Mouse (Mus musculus): ENCODE results near the gene Bcap31. TPM values are rescaled to one million over a fixed set of nuclear protein-coding genes. Genes with fewer than 3 reads are reported as not detected.

Gene Bcap31
- total RNA-seq, 2 experiments from 2014 or later, result 99.9 to 104 TPM

Other genes with a start within 250 kb of the Bcap31 start
- gene Bgn, start 232.6 kb downstream of the Bcap31 start, total RNA-seq (2021), result 100 to 1,000 TPM; 487 to 574 TPM
- 1 to 10 TPM; 4.6 to 9.7 TPM for gene Atp2b3, start 213.1 kb downstream of the Bcap31 start, total RNA-seq (2021)
- gene Dusp9, start 76.8 kb downstream of the Bcap31 start, total RNA-seq (2021), result under 1 TPM; 0.12 to 0.41 TPM
- gene Pnck, start 56.1 kb downstream of the Bcap31 start, total RNA-seq (2021), result 10 to 100 TPM; 11.4 to 12.8 TPM
- 10 to 100 TPM; 58.9 to 66.2 TPM for gene Slc6a8, start 43.0 kb downstream of the Bcap31 start, total RNA-seq (2021)
- 10 to 100 TPM; 24.1 to 26.8 TPM for gene Abcd1, start 422 bp upstream of the Bcap31 start, total RNA-seq (2021)
- 1 to 10 TPM; 3.1 to 3.7 TPM for gene Plxnb3, start 40.9 kb upstream of the Bcap31 start, total RNA-seq (2021)
- gene Srpk3, start 58.2 kb upstream of the Bcap31 start, total RNA-seq (2021), result 100 to 1,000 TPM; 150 to 153 TPM
- gene Idh3g, start 70.7 kb upstream of the Bcap31 start, total RNA-seq (2021), result 100 to 1,000 TPM; 221 to 247 TPM
- 100 to 1,000 TPM; 118 to 128 TPM for gene Ssr4, start 70.9 kb upstream of the Bcap31 start, total RNA-seq (2021)
- gene Pdzd4, start 108.8 kb upstream of the Bcap31 start, total RNA-seq (2021), result 1 to 10 TPM; 6.7 to 6.8 TPM
- gene Avpr2, start 175.9 kb upstream of the Bcap31 start, total RNA-seq (2021), result not detected
- 1 to 10 TPM; 4.2 to 4.3 TPM for gene L1cam, start 179.9 kb upstream of the Bcap31 start, total RNA-seq (2021)
- 1 to 10 TPM; 2.4 to 2.8 TPM for gene Arhgap4, start 205.7 kb upstream of the Bcap31 start, total RNA-seq (2021)
- gene Naa10, start 205.8 kb upstream of the Bcap31 start, total RNA-seq (2021), result 10 to 100 TPM; 71.4 to 75.8 TPM
- gene Renbp, start 214.7 kb upstream of the Bcap31 start, total RNA-seq (2021), result 1 to 10 TPM; 7.9 to 9.6 TPM